Mouse (Mus musculus): ENCODE data around the gene Ggct. TPM values are rescaled to one million over a fixed set of nuclear protein-coding genes. Genes with fewer than 3 reads are reported as not detected.

The Ggct gene
- polyA plus RNA-seq, 1 experiment from 2014 or later = 10.8 TPM

DNA sequence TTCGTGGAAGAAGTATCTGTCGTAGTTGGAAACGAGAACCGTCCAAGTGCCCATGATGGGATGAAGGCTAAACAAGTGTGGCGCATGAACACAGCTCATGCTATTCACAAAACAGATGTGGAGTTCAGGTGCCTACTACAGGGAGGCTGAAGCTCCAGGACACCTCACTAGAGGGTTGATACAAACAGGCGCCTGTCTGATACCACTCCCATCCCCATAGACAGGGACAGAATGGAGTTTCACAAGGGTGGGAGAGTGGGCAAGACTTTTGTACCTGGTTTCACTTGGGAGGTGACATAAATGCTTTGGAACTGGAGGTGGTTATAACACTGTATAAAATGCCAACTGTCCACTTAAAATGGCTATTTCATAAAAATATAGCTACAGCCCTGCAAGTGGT, 13.3 kb downstream of the Ggct start:
- H3K27me3 ChIP-seq (ENCODE audit: control insufficient read depth, insufficient read depth, low read length) = no peaks in the 10 kb centered on the region
- H3K4me1 ChIP-seq (ENCODE audit: control insufficient read depth, insufficient read depth, low read length) = no peaks in the 10 kb centered on the region
- no peak overlapping the region for H3K9ac ChIP-seq (ENCODE audit: low read length)
- ATAC-seq (ENCODE audit: insufficient read depth, low FRiP score) = no peak
- no peak overlapping the region for H3K4me3 ChIP-seq (replicated peaks; ENCODE audit: low read length)
- no peaks in the 10 kb centered on the region for H3K9me3 ChIP-seq (replicated peaks; ENCODE audit: control insufficient read depth, low read length)
- 94% methylated on average over 6 of the region's 6 CpGs for WGBS
- no peak overlapping the region for H3K27ac ChIP-seq (ENCODE audit: low read length)
- no peaks in the 10 kb centered on the region for H3K36me3 ChIP-seq (ENCODE audit: control insufficient read depth, insufficient read depth, low read length)
- H3K4me2 ChIP-seq (ENCODE audit: low read depth, low read length) = no peak overlapping the region

DNA sequence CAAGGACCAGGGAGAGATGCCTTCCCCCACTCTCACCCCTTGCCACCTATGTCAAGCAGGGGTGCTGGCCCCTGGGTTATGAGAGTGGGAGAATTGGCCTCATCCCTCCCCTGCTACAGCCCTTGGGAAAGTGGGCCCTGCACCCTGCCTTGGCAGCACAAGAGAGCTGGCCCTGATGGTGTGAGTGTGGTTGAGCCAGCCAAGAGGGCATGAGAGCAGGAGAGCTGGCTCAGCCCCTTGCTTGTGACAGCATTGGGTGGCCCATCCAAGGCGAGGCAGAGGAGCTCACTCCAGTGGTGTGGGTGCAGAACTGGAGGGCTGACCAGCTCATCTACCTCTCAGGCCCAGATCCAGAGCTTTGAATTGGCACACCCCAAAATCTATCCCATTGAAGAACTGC, 17.1 kb downstream of the Ggct start:
- H3K4me3 ChIP-seq (replicated peaks; ENCODE audit: low read length) = no peak overlapping the region
- H3K36me3 ChIP-seq (ENCODE audit: control insufficient read depth, insufficient read depth, low read length) = no peaks in the 10 kb centered on the region
- 63% methylated on average over 1 of the region's 1 CpGs for WGBS
- H3K4me1 ChIP-seq (ENCODE audit: control insufficient read depth, insufficient read depth, low read length) = peaks cover 3% of the 10 kb centered on the region; the same call in 1 of the 2 replicates
- no peaks in the 10 kb centered on the region for H3K9me3 ChIP-seq (replicated peaks; ENCODE audit: control insufficient read depth, low read length)
- ATAC-seq (ENCODE audit: insufficient read depth, low FRiP score) = no peak
- H3K9ac ChIP-seq (ENCODE audit: low read length) = no peak overlapping the region
- H3K27me3 ChIP-seq (ENCODE audit: control insufficient read depth, insufficient read depth, low read length) = no peaks in the 10 kb centered on the region
- H3K4me2 ChIP-seq (ENCODE audit: low read depth, low read length) = no peak overlapping the region
- no peak overlapping the region for H3K27ac ChIP-seq (ENCODE audit: low read length)

DNA sequence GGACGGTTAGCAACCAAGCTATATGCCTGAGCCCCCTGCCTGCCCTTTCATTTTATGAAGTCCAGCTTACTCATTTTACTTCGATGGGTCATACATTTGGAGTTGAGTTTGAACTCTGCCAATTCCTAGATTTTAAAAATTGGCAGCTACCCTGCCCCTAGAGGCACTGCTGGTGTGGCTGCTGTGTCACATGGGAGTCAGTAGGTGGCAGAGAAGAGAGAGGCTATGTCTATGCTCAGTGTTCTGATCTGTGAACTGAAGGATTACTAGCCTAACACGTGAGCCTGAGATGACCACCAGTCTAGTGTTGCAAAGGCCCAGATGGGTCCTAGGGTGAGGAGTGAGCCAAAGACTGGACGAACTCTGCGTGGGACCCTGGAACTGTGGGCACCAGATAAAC, 18.2 kb downstream of the Ggct start:
- no peaks in the 10 kb centered on the region for H3K9me3 ChIP-seq (replicated peaks; ENCODE audit: control insufficient read depth, low read length)
- no peak overlapping the region for H3K27ac ChIP-seq (ENCODE audit: low read length)
- H3K4me1 ChIP-seq (ENCODE audit: control insufficient read depth, insufficient read depth, low read length) = peaks cover 3% of the 10 kb centered on the region; the same call in 1 of the 2 replicates
- 67% methylated on average over 5 of the region's 5 CpGs for WGBS
- no peaks in the 10 kb centered on the region for H3K27me3 ChIP-seq (ENCODE audit: control insufficient read depth, insufficient read depth, low read length)
- no peaks in the 10 kb centered on the region for H3K36me3 ChIP-seq (ENCODE audit: control insufficient read depth, insufficient read depth, low read length)
- no peak overlapping the region for H3K9ac ChIP-seq (ENCODE audit: low read length)
- ATAC-seq (ENCODE audit: insufficient read depth, low FRiP score) = no peak
- H3K4me3 ChIP-seq (replicated peaks; ENCODE audit: low read length) = no peak overlapping the region
- no peak overlapping the region for H3K4me2 ChIP-seq (ENCODE audit: low read depth, low read length)

DNA sequence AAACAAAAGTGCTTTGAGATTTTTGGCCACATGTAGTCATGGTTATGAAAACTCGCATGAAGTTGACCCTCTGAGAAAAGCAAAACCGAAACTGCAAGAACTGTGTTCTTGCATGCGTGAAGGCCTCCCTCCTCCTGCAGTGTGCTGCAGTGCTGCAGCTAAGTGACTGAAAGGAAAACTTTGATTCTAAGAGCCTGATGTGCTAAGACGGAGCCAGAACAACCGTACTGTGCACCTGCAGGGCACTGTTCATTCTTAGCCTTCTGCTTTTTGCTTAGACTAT, 19.9 kb downstream of the Ggct start:
- peak overlapping the region; percentile 74 for H3K4me2 ChIP-seq (ENCODE audit: low read depth, low read length)
- ATAC-seq (ENCODE audit: insufficient read depth, low FRiP score) = no peak
- H3K9ac ChIP-seq (ENCODE audit: low read length) = peak overlapping the region; percentile 83

DNA sequence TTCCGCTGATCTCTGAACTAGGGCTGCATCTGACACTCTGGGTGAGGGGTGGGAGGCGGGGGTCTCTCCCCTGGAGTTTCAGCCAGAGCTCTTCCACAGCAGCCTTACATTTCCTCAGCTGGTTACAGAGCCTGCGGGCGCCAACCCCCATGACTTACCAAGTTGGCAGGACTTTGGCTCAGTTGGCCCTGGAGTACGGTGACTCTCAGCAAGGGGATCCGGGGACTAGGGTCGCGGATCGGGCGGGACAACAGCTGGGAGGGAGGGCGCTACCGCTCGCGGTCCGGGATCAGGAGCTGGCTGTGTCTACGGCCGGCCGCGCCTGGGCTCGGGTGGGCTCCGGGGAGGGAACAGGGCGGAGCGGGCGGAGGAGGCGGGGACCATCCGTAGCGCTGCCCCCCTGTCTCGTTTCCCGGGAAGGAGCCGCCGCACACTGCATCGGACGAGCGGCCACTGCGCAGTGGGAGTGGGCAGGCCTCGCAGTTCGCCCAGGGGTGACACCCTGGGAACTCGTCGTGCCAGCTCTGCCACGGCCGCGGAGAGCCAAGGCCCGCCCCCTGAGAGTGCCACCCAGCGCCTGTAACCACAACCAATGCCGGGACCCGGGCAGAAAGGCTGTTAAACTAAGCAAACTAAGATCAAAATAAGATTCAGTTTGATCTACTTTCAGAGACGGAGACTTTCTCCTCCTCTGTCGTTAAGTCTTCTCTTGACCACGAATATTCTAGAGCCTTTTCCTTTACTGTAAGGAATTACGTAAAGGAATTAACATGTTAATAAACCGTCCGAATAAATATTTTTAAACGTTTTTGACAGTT, 20.4 kb downstream of the Ggct start, which contains the start of gene Nod1:
Gene Nod1, minus strand, starts transcription at position 502 of the 818 bp plus-strand sequence.
- H3K36me3 ChIP-seq (ENCODE audit: control insufficient read depth, insufficient read depth, low read length) = no peaks in the 10 kb centered on the region
- H3K27ac ChIP-seq (ENCODE audit: low read length) = peak within 1 kb of the TSS; percentile 83
- peaks cover 3% of the 10 kb centered on the region; the same call in 1 of the 2 replicates for H3K4me1 ChIP-seq (ENCODE audit: control insufficient read depth, insufficient read depth, low read length)
- H3K9ac ChIP-seq (ENCODE audit: low read length) = peak within 1 kb of the TSS; percentile 83
- ATAC-seq (ENCODE audit: insufficient read depth, low FRiP score) = peak; percentile 91
- no peaks in the 10 kb centered on the region for H3K9me3 ChIP-seq (replicated peaks; ENCODE audit: control insufficient read depth, low read length)
- H3K4me2 ChIP-seq (ENCODE audit: low read depth, low read length) = peak within 1 kb of the TSS; percentile 74
- H3K27me3 ChIP-seq (ENCODE audit: control insufficient read depth, insufficient read depth, low read length) = no peaks in the 10 kb centered on the region
- 2% methylated on average over 53 of the region's 53 CpGs for WGBS
- H3K4me3 ChIP-seq (replicated peaks; ENCODE audit: low read length) = peak within 1 kb of the TSS; percentile 71

More for the DNA sequence above, 19.9 kb downstream of the Ggct start:
- 7% methylated on average over 5 of the region's 5 CpGs for WGBS
- Histone ChIP-seq H3K4me1 (ENCODE audit: control insufficient read depth, insufficient read depth, low read length) (peaks cover 3% of the 10 kb centered on the region; the same call in 1 of the 2 replicates), H3K4me3 (replicated peaks; ENCODE audit: low read length) (peak overlapping the region; percentile 71), H3K27me3 (ENCODE audit: control insufficient read depth, insufficient read depth, low read length) (no peaks in the 10 kb centered on the region), H3K9me3 (replicated peaks; ENCODE audit: control insufficient read depth, low read length) (no peaks in the 10 kb centered on the region), H3K36me3 (ENCODE audit: control insufficient read depth, insufficient read depth, low read length) (no peaks in the 10 kb centered on the region), H3K27ac (ENCODE audit: low read length) (peak overlapping the region; percentile 25; the same call in 1 of the 2 replicates)

DNA sequence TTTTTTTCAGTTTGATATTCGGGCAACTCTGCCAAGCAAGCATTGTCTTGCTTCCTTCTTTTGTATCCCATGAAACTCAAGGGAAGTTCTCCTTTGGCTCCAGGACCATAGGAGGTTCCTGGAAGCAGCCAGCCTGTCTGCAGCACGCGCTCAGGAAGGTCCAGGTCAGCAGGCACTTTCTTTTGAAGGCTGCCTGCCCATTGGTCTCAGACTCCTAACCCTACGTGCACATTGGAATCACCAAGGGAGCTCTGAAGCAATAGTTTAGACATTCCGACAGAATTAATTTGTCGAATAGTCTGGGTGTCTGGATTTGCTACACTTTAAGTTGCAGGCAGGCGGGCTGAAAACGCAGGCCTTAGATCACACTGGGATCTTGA, 21.0 kb downstream of the Ggct start:
- Histone ChIP-seq H3K36me3 (ENCODE audit: control insufficient read depth, insufficient read depth, low read length) (no peaks in the 10 kb centered on the region), H3K27ac (ENCODE audit: low read length) (peak overlapping the region; percentile 83), H3K9me3 (replicated peaks; ENCODE audit: control insufficient read depth, low read length) (no peaks in the 10 kb centered on the region), H3K4me2 (ENCODE audit: low read depth, low read length) (peak overlapping the region; percentile 74), H3K4me3 (replicated peaks; ENCODE audit: low read length) (peak overlapping the region; percentile 71), H3K9ac (ENCODE audit: low read length) (peak overlapping the region; percentile 83), H3K4me1 (ENCODE audit: control insufficient read depth, insufficient read depth, low read length) (peaks cover 3% of the 10 kb centered on the region; the same call in 1 of the 2 replicates), H3K27me3 (ENCODE audit: control insufficient read depth, insufficient read depth, low read length) (no peaks in the 10 kb centered on the region)
- WGBS = 17% methylated on average over 8 of the region's 8 CpGs
- ATAC-seq (ENCODE audit: insufficient read depth, low FRiP score) = peak; percentile 27; the same call in 1 of the 2 replicates

DNA sequence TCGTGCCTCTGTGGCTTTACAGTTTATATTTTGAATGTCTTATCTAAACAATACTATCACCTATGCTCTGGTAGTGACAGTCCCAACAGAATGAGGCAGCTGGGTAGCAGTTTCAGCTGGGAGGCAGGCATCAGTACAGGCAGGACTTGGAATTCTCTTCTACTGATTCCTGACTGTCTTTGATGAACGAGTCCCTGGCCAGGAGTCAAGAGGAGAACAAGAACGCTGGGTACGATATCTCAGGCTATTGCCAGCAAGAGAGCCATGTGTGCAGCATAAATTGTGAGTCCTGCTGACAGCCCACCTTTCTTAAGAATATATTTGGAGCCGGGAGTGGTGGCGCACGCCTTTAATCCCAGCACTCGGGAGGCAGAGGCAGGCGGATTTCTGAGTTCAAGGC, 22.2 kb downstream of the Ggct start:
- Histone ChIP-seq H3K9me3 (replicated peaks; ENCODE audit: control insufficient read depth, low read length) (no peaks in the 10 kb centered on the region), H3K4me3 (replicated peaks; ENCODE audit: low read length) (no peak overlapping the region), H3K36me3 (ENCODE audit: control insufficient read depth, insufficient read depth, low read length) (no peaks in the 10 kb centered on the region), H3K9ac (ENCODE audit: low read length) (no peak overlapping the region), H3K4me1 (ENCODE audit: control insufficient read depth, insufficient read depth, low read length) (peaks cover 3% of the 10 kb centered on the region; the same call in 1 of the 2 replicates), H3K4me2 (ENCODE audit: low read depth, low read length) (no peak overlapping the region), H3K27me3 (ENCODE audit: control insufficient read depth, insufficient read depth, low read length) (no peaks in the 10 kb centered on the region), H3K27ac (ENCODE audit: low read length) (no peak overlapping the region)
- no peak for ATAC-seq (ENCODE audit: insufficient read depth, low FRiP score)
- WGBS = 55% methylated on average over 9 of the region's 9 CpGs

DNA sequence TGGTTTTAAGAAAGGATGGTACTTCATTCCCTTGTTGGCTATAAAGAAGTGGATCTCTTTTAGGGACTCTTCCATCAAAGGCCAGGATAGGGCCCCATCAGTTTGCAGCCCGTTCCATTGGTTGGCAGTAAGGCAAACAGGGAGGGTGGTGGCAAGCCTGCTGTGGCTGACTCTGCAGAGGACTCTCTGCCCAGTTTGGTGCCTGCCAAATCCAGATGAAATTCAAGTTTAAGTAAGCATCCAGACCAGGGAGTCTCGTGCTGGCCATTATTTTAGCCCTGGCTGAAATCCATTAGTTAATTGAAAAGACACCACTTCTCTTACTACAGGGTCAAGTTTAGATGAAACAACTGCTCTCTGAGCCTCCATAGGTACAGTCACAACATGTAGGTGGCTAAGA, 22.9 kb downstream of the Ggct start:
- Histone ChIP-seq H3K27ac (ENCODE audit: low read length) (no peak overlapping the region), H3K4me2 (ENCODE audit: low read depth, low read length) (no peak overlapping the region), H3K4me1 (ENCODE audit: control insufficient read depth, insufficient read depth, low read length) (peaks cover 3% of the 10 kb centered on the region; the same call in 1 of the 2 replicates), H3K4me3 (replicated peaks; ENCODE audit: low read length) (no peak overlapping the region), H3K36me3 (ENCODE audit: control insufficient read depth, insufficient read depth, low read length) (no peaks in the 10 kb centered on the region), H3K9me3 (replicated peaks; ENCODE audit: control insufficient read depth, low read length) (no peaks in the 10 kb centered on the region), H3K9ac (ENCODE audit: low read length) (no peak overlapping the region), H3K27me3 (ENCODE audit: control insufficient read depth, insufficient read depth, low read length) (no peaks in the 10 kb centered on the region)
- ATAC-seq (ENCODE audit: insufficient read depth, low FRiP score) = no peak
- WGBS = 64% methylated on average over 2 of the region's 2 CpGs

DNA sequence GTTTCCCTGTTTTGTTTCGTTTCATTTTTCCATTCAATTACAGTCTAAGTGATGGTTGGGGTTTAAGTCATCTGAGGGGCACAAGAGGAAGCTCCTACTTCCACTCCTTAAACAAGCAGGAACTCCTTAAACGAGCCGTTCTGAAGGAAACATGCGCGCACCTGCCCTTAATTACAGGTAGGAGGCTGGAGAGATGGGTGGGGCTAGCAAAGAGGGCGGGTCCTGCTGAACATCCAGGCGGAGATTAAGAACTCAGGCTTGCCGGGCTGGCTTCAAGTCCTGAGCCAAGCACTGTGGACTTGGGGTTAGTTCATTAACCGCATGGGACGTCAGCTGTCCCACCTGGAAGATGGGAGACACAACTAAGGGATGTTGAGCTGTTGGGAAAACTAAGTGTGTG, 25.2 kb downstream of the Ggct start:
- ATAC-seq (ENCODE audit: insufficient read depth, low FRiP score) = no peak
- H3K4me2 ChIP-seq (ENCODE audit: low read depth, low read length) = no peak overlapping the region
- H3K27me3 ChIP-seq (ENCODE audit: control insufficient read depth, insufficient read depth, low read length) = no peaks in the 10 kb centered on the region
- no peak overlapping the region for H3K27ac ChIP-seq (ENCODE audit: low read length)
- 39% methylated on average over 10 of the region's 10 CpGs for WGBS
- no peaks in the 10 kb centered on the region for H3K36me3 ChIP-seq (ENCODE audit: control insufficient read depth, insufficient read depth, low read length)
- no peak overlapping the region for H3K9ac ChIP-seq (ENCODE audit: low read length)
- H3K4me3 ChIP-seq (replicated peaks; ENCODE audit: low read length) = no peak overlapping the region
- no peaks in the 10 kb centered on the region for H3K9me3 ChIP-seq (replicated peaks; ENCODE audit: control insufficient read depth, low read length)
- no peaks in the 10 kb centered on the region for H3K4me1 ChIP-seq (ENCODE audit: control insufficient read depth, insufficient read depth, low read length)
